Mouse (Mus musculus) cerebellum, postnatal 14 days (tissue): ENCODE results near the gene Zfp825.
"Not testable (repeated sequence)": the region's sequence is repeated elsewhere in the genome, so short reads cannot be mapped to it uniquely, and the experiment has no call there.

Source experiments
- DNase-seq, 2 experiments: peaks; one replicate each; pipeline ENCODE4 v3.0.0; 2021; ENCODE audit warnings: mixed read lengths in 2 of 2

Gene Zfp825

DNA sequence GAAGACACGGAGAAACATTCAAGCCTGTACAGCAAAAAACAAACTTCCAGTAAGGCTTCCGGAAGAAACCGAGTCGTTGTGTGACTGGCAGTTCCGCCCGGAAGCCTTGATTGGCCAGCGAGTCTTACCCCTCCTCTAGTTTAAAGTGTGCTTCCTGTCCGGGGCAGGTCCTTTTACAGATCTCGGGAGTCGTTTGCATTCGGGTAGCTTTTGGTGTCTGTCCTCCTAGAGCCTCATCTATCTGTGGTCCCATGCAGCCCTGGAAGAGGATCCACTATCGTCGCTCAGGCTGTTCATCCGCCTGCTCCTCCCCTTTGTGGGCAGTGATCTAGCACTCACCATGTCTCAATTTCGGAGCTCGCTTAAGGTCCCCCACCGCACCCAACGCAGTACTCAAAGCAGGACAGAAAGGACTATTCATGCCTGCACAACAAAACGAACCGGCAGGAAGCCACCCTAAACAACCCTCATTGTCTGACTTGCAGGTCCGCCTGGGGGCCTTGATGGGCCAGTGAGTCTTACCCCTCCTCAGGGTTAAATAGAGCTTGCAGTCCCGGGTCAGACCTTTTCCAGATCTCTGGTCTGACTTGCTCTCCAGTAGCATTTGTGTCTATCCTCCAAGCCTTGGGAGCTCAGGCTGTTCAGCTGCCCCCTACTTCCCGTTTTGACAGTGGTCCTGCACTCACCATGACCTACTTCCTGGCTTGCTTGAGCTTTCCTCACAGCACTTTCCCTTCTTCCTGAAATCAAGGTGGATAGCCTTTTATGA, at the start of gene Zfp825:
Gene Zfp825, minus strand, starts transcription at position 82 of the 769 bp plus-strand sequence.
- peak; percentile 73 for DNase-seq

GRCm38 (mm10) chr13:74535418-74535817, 41.6 kb upstream of the Zfp825 start:
- DNase-seq, result not testable (repeated sequence)

- peak; percentile 71 to 79 for DNase-seq
These were observed 41.1 kb upstream of the Zfp825 start for GRCm38 (mm10) chr13:74534864-74535263.

DNA sequence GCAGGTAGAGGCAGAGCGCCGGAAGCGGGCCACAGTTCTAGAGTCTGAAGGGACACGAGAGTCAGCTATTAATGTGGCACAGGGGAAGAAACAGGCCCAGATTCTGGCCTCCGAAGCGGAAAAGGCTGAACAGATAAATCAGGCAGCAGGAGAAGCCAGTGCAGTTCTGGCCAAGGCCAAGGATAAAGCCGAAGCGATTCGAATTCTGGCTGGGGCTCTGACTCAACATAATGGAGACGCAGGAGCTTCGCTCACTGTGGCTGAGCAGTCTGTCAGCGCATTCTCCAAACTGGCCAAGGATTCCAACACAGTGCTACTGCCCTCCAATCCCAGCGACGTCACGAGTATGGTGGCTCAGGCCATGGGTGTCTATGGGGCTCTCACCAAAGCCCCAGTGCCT, 40.3 kb upstream of the Zfp825 start:
- DNase-seq, result peak; percentile 6 to 9

GRCm38 (mm10) chr13:74531251-74531650, 37.5 kb upstream of the Zfp825 start:
- not testable (repeated sequence) for DNase-seq

GRCm38 (mm10) chr13:74529372-74529715, 35.6 kb upstream of the Zfp825 start:
- not testable (repeated sequence) for DNase-seq

DNA sequence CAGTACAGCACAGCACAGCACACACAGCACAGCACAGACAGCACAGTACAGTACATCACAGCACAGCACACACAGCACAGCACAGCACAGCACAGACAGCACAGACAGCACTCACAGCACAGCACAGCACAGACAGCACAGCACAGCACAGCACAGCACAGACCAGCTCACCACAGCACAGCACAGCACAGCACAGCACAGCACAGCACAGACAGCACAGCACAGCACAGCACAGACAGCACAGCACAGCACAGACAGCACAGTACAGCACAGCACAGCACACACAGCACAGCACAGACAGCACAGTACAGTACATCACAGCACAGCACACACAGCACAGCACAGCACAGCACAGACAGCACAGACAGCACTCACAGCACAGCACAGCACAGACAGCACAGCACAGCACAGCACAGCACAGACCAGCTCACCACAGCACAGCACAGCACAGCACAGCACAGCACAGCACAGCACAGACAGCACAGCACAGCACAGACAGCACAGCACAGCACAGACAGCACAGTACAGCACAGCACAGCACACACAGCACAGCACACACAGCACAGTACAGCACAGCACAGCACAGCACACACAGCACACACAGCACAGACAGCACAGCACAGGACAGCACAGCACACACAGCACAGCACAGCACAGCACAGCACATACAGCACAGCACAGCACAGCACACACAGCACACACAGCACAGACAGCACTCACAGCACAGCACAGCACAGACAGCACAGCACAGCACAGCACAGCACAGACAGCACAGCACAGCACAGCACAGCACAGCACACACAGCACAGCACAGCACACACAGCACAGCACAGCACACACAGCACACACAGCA, 35.0 kb upstream of the Zfp825 start:
- not testable (repeated sequence) for DNase-seq

GRCm38 (mm10) chr13:74522481-74523237, 28.9 kb upstream of the Zfp825 start:
- DNase-seq, result peak; percentile 53 to 67

DNA sequence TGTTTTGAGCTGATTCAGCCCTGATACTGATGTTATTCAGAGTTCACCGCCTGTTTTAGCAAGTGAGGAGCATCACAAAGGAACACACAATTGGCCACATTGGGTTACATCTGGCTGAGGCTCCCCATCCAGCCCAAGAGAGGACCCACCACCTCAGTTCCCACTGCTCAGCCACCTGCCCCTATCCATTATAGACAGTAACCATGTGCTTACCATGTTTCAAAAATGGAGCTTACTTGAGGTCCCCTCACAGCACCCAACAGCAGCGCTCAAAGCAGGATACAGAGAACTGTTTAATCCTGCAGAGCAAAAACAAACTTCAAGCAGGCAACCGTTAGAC, 28.3 kb upstream of the Zfp825 start:
- not testable (repeated sequence) for DNase-seq

DNA sequence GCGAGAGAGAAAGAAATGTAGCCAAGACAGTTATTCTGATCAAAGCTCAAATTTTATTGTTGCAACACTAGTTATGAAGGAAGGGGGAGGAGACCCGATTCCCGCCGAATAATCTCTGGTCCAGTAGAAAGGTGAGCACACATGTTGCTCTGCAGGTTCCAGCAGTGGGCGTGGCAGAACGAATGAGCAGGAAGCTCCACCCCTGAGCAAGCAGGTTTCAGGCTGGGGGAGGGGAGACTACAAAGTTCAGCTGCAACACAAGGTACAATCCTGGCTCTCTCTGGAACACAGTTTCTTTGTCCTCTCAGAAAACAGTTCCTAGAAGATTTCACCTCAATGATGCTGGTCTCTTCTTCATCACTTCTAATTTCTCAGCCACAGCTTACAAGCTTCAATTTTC, 14.2 kb upstream of the Zfp825 start:
- not testable (repeated sequence) for DNase-seq

DNA sequence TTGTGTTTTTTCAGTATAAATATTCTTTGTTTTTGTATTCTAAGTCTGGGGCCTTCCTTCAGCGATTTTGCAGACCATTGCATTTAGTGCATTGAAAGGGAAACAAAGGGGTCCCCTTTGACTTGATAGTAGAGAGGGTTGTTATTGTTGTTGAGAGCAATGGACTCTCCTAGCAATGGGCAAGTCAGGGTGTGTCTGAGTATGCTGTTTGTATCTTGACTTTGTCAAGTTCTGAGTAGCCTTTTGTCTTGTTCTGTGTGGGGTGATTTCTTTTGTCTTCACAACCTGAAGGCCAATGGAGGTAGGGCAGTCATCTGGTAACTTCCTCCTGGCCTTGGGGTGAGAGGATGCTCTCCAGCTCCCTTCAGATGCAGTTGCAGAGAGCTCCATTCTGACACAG, 9.1 kb upstream of the Zfp825 start:
- DNase-seq, result not testable (repeated sequence)

- DNase-seq, result not testable (repeated sequence)
These were observed 5.9 kb upstream of the Zfp825 start for GRCm38 (mm10) chr13:74499696-74500095.

DNA sequence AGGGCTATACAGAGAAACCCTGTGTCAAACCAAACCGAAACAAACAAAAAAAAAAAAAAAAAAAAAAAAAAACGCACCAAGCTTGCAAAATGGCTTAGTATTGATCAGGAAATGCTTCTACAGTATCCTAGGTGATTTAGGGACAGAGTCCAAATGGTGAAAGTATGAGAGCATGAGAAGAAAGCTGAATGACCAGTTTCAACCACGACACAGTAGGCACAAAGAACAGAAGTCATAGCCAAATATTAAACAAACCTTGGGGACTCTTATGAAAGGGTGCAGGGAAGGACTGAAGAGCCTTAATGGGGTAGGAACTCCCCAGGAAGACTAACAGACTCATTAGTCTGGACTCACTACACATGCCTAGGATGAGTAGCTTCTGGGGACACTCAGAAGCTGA, 9.5 kb downstream of the Zfp825 start:
- DNase-seq, result not testable (repeated sequence)

- not testable (repeated sequence) for DNase-seq
These were observed 22.3 kb downstream of the Zfp825 start for GRCm38 (mm10) chr13:74471468-74471867.

DNA sequence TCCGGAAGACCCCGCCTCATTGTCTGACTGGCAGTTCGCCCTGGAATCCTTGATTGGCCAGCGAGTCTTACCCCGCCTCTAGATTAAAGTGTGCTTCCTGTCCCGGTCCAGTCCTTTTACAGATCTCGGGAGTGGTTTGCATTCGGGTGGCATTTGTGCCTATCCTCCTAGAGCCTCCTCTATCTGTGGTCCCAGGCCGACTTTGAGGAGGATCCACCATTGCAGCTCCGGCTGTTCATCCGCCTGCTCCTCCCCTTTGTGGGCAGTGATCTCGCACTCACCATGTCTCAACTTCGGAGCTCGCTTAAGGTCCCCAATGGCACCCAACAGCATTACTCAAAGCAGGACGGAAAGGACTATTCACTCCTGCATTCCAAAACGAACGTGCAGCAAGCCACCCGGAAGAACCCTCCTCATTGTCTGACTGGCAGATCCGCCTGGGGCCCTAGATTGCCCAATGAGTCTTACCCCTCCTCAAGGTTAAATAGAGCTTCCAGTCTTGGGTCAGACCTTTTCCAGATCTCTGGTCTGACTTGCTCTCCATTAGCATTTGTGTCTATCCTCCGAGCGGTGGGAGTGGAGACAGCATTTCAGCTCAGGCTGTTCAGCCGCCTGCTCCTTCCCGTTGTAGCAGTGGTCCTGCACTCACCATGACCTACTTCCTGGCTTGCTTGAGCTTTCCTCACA, 30.9 kb downstream of the Zfp825 start:
- DNase-seq, result peak; percentile 84 to 85

DNA sequence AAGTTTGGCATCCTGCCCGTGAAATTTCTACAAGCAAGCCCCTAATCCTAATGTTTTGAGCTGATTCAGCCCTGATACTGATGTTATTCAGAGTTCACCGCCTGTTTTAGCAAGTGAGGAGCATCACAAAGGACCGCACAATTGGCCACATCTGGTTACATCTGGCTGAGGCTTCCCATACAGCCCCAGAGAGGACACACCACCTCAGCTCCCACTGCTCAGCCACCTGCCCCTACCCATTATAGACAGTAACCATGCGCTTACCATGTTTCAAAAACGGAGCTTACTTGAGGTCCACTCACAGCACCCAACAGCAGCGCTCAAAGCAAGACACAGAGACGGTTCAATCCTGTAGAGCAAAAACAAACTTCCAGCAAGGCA, 31.5 kb downstream of the Zfp825 start:
- peak in 1 of 2 experiments; percentile 48 for DNase-seq

DNA sequence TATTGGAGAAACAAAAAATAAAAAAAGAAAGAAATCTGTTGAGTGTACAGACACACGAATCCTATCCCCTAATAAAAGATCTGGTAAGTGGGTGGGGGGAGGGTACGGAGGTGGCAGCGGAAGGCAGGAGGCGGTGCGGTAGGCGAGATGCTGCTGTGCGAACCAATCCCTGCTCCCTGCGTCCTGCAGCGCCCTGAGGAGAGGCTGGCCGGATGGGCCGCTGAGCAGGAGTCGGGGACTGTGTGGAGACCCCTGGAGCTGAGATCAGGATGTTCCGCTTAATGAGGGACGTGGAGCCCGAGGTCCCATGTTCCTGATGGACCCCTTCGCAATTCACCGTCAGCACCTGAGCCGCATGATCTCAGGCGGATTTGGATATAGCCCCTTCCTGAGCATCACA, 53.9 kb downstream of the Zfp825 start:
- no peak for DNase-seq
